Mouse (Mus musculus) ES-E14 (cell line): ENCODE measurements around the gene Zmym3. TPM values are rescaled to one million over a fixed set of nuclear protein-coding genes. Genes with fewer than 3 reads are reported as not detected.

Experiments used
- DNase-seq: peaks from one replicate; pipeline ENCODE4 v3.0.0-alpha.2; 2013; ENCODE audit warnings: low read depth, low spot score
- H3K27ac ChIP-seq: 2 replicates; pipeline ENCODE4 v1.5.1; 2012; ENCODE audit warnings: low read depth, mild to moderate bottlenecking, low read length, moderate library complexity, mixed read lengths; ENCODE audit not compliant: poor library complexity, insufficient read depth, severe bottlenecking
- H3K36me3 ChIP-seq: 2 replicates; pipeline ENCODE4 v1.6.1; 2012; ENCODE audit warnings: mild to moderate bottlenecking, low read length, moderate library complexity, mixed read lengths; ENCODE audit not compliant: control insufficient read depth, poor library complexity, insufficient read depth, severe bottlenecking
- H3K4me1 ChIP-seq, 2 experiments: fragments of 150-350 bp in 1 of 2; sonication (generic) in 1 of 2; 2 replicates each; pipeline ENCODE4 v1.6.1; 2012; ENCODE audit warnings: low read length in 2 of 2, mild to moderate bottlenecking in 1 of 2, mixed read lengths in 1 of 2; ENCODE audit not compliant: control insufficient read depth in 2 of 2, insufficient read depth in 2 of 2, poor library complexity in 1 of 2
- H3K4me3 ChIP-seq, 2 experiments: fragments of 150-350 bp in 1 of 2; sonication (generic) in 1 of 2; 2 replicates each; pipeline ENCODE4 v1.5.1; 2012; ENCODE audit warnings: low read length in 2 of 2, low read depth in 1 of 2, mild to moderate bottlenecking in 1 of 2, mixed read lengths in 1 of 2; ENCODE audit not compliant: insufficient read depth in 1 of 2, poor library complexity in 1 of 2, severe bottlenecking in 1 of 2
- H3K9ac ChIP-seq: 2 replicates; pipeline ENCODE4 v1.6.1; 2012; ENCODE audit warnings: low read depth, mild to moderate bottlenecking, low read length, mixed read lengths; ENCODE audit not compliant: poor library complexity, insufficient read depth, severe bottlenecking
- H3K9me3 ChIP-seq: fragments of 150-350 bp; sonication (generic); 2 replicates; pipeline ENCODE4 v1.6.1; 2012; ENCODE audit warnings: low read depth, mild to moderate bottlenecking, low read length; ENCODE audit not compliant: control insufficient read depth, insufficient read depth
- CHD2 ChIP-seq: IDR thresholded peaks from 2 replicates; pipeline ENCODE4 v1.6.1; 2014; ENCODE audit warnings: mild to moderate bottlenecking, low read depth, low read length, inconsistent platforms
- HCFC1 ChIP-seq: IDR thresholded peaks from 2 replicates; pipeline ENCODE4 v1.6.1; 2012; ENCODE audit warnings: low read length, inconsistent platforms, borderline replicate concordance; ENCODE audit not compliant: insufficient read depth
- MAFK ChIP-seq: IDR thresholded peaks from 2 replicates; pipeline ENCODE4 v1.6.1; 2014; ENCODE audit warnings: mild to moderate bottlenecking, low read depth, low read length, inconsistent platforms; ENCODE audit not compliant: insufficient read depth
- ZC3H11A ChIP-seq: IDR thresholded peaks from 2 replicates; pipeline ENCODE4 v1.6.1; 2012; ENCODE audit warnings: low read depth, mild to moderate bottlenecking, inconsistent platforms, low read length, borderline replicate concordance
- ZNF384 ChIP-seq: IDR thresholded peaks from 2 replicates; pipeline ENCODE4 v1.6.1; 2012; ENCODE audit warnings: low read depth, low read length, inconsistent platforms
- in situ Hi-C, 2 experiments: fragments of 600-800 bp; cut with MboI; formaldehyde crosslinking; loops; one replicate each; pipeline ENCODE4 v1.15.1; 2025; ENCODE audit warnings: low sequenced_read_pairs in 2 of 2, inconsistent platforms in 1 of 2; ENCODE audit not compliant: unreplicated experiment in 2 of 2
- total RNA-seq: library from RNA; depleted of rRNA; stranded (reverse); fragments of 300-350 nt; gene quantifications from 2 replicates; pipeline ENCODE4 v1.2.3, GENCODE M21; 2012

Zmym3 gene
- total RNA-seq, 1 experiment: 53.9 TPM

- peak overlapping the region; percentile 86 for H3K9ac ChIP-seq
- H3K4me3 ChIP-seq: peak overlapping the region; percentile 78 to 90
- H3K36me3 ChIP-seq: peaks cover 11% of the 10 kb centered on the region
- H3K4me1 ChIP-seq: peaks cover 0 to 3% of the 10 kb centered on the region in 2 experiments; a peak in 1 of 4 replicates
- no peaks in the 10 kb centered on the region for H3K9me3 ChIP-seq
- TF ChIP-seq ZNF384 (no peak), CHD2 (peak; percentile 95), HCFC1 (no peak), MAFK (no peak), ZC3H11A (no peak)
- no peak for DNase-seq
- H3K27ac ChIP-seq: peak overlapping the region; percentile 66
- in situ Hi-C loops: no loop called here
Observed at GRCm38 (mm10) chrX:101419725-101420699, 637 bp downstream of the Zmym3 start.

GRCm38 (mm10) chrX:101418946-101419724, 1.5 kb downstream of the Zmym3 start:
- in situ Hi-C loops: no loop called here
- DNase-seq: no peak
- TF ChIP-seq ZNF384 (no peak), MAFK (no peak), HCFC1 (no peak), ZC3H11A (no peak), CHD2 (no peak)
- Histone ChIP-seq H3K4me3 (peak overlapping the region; percentile 78 to 90), H3K36me3 (peaks cover 14% of the 10 kb centered on the region), H3K9ac (peak overlapping the region; percentile 86), H3K4me1 (peaks cover 0 to 3% of the 10 kb centered on the region in 2 experiments; a peak in 1 of 4 replicates), H3K27ac (peak overlapping the region; percentile 66), H3K9me3 (no peaks in the 10 kb centered on the region)

- H3K27ac ChIP-seq: peak overlapping the region; percentile 83; the same call in 1 of the 2 replicates
- TF ChIP-seq ZC3H11A (no peak), MAFK (no peak), HCFC1 (no peak), ZNF384 (no peak), CHD2 (no peak)
Observed at GRCm38 (mm10) chrX:101396459-101396858, 24.2 kb downstream of the Zmym3 start.

GRCm38 (mm10) chrX:101394341-101394740, 26.3 kb downstream of the Zmym3 start:
- Histone ChIP-seq H3K27ac (peak overlapping the region; percentile 12; the same call in 1 of the 2 replicates), H3K36me3 (no peaks in the 10 kb centered on the region), H3K4me1 (peaks cover 2 to 5% of the 10 kb centered on the region in 2 experiments; a peak in 2 of 4 replicates), H3K9me3 (no peaks in the 10 kb centered on the region), H3K9ac (no peak overlapping the region), H3K4me3 (no peak overlapping the region)
- no peak for DNase-seq
- in situ Hi-C loops: no loop called here
- TF ChIP-seq CHD2: no peak
- no peak for TF ChIP-seq HCFC1
- TF ChIP-seq ZNF384: no peak
- no peak for TF ChIP-seq ZC3H11A
- TF ChIP-seq MAFK: no peak

More at GRCm38 (mm10) chrX:101396459-101396858, 24.2 kb downstream of the Zmym3 start:
- peak; percentile 82 for DNase-seq
- H3K9ac ChIP-seq: no peak overlapping the region
- in situ Hi-C loops: no loop called here
- H3K4me3 ChIP-seq: no peak overlapping the region
- H3K4me1 ChIP-seq: peaks cover 1 to 5% of the 10 kb centered on the region in 2 experiments; a peak in 2 of 4 replicates
- H3K36me3 ChIP-seq: no peaks in the 10 kb centered on the region
- H3K9me3 ChIP-seq: no peaks in the 10 kb centered on the region
